Mouse (Mus musculus): ENCODE results near the gene Psmd6. TPM values are rescaled to one million over a fixed set of nuclear protein-coding genes. Genes with fewer than 3 reads are reported as not detected.

The Psmd6 gene
- total RNA-seq (2021), result 100 to 1,000 TPM; 153 to 159 TPM
- long read RNA-seq, experiment 1, transcript Psmd6-201 (8 exons, 1,387 nt), result major isoform, 109 of 126 reads
- long read RNA-seq, experiment 1, partial matches to known transcripts, result 13 of 126 reads
- long read RNA-seq, experiment 1, other reads (novel, unspliced or antisense), result 3 of 126 reads
- long read RNA-seq, experiment 2, transcript Psmd6-201 (8 exons, 1,387 nt), result major isoform, 160 of 187 reads
- long read RNA-seq, experiment 2, partial matches to known transcripts, result 16 of 187 reads
- long read RNA-seq, experiment 2, other reads (novel, unspliced or antisense), result 11 of 187 reads

DNA sequence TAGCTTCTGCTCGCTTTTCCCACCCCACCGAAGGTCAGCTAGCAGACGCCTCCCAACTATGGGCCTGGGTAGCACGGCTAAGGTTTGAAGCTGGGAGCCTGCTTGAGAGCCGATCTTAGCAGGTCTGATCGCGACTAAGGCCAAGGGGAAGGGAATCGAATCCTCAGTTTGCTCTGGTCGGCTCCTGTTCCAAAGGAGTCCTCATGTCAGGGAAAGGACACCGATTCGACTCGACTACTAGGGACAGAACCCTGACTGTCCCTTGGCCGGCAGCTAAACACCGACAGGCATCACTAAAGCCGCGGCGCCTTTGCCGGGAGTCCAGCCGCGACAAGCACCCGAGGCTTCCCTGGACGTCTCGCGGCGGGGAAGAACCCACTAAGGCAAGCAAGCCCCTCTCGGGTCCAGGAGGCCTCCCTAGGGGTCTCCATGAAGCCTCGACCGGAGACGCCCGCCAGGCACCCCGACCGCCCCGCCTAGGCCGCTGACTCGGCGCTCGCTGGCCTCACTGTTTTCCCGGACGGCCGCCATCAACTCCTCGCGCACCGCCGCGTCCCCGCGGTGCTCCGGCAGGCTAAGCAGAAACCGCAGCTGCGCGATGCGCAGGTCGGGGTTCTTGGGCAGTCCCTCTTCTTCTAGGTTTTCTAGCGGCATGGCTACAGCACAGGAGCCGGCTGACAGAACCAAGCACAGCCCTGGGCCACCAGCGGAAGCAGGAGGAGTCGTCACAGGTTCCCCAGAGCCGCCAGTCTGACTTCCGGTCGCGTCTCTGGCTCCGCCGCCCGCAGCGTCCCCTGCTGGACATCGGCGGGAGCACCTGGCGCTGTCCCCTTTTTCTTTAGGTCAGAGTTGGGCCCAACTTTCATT, at the start of gene Psmd6:
TSS of gene Psmd6 (minus strand) at position 755 of the 867 bp plus-strand sequence.
- DNase-seq (ENCODE audit: low spot score in 2 of 2), result peak; percentile 85 to 90

- DNase-seq (ENCODE audit: low spot score in 2 of 2), result no peak
Observed at GRCm38 (mm10) chr14:14110710-14111109, 10.1 kb downstream of the Psmd6 start.

GRCm38 (mm10) chr14:14104930-14105318, 15.9 kb downstream of the Psmd6 start:
- DNase-seq (ENCODE audit: low spot score in 2 of 2), result no peak

DNA sequence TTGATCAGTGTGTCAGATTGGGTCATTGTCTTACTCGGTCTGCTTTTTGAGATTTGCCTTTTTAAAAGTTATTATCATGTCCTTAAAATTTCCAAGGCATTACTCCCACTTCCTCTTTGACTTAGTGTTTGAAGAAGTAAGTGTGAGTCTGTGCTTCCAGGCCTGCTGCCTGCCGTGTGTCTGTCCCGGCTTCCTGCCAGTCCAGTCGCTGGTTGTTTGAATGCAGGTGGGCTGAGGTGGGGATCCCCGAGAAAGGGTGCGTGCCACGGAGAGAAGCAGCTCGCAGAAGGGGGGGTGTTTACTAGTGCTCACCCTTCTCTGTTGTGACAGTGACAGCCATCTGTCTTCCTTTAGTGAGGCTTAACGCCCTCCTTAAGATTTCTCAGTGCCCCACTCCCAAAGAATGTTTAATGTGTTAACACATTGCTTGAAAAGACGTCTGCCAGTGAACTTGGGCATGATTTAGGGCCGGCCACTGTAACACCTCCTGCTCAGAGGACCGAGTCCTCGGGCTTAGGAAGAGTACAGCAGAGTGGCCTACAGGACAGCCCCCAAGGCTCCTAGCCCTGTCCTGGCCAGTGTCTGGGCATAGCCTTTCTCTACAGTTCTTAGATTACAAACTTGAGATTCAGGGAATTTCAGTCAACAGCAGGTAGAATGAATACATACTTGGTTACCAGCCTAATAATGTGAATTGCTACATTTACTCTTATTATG, 16.4 kb downstream of the Psmd6 start:
- no peak for DNase-seq (ENCODE audit: low spot score in 2 of 2)

DNA sequence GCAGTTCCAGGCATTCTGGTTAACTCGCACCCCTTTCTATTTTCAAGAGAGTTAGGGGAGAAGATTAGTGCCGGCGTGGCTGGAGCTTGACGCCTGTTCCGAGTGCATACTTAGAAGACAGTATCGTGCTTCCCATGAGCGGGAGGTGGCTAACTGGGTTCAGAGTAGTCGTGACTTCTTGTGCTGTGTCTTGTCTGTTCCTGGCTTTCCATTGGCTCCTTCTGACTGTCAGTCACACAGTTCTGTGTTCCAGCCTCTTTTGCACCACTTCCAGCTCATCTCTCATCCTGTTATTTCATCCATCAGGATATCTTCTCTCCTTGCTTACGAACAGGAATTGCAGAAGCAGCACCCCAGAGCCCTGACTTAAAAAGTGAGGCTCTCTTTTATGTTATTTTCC, 19.5 kb downstream of the Psmd6 start:
- no peak for DNase-seq (ENCODE audit: low spot score in 2 of 2)

- DNase-seq (ENCODE audit: low spot score in 2 of 2), result no peak
Observed at GRCm38 (mm10) chr14:14100773-14101280, 20.0 kb downstream of the Psmd6 start.

DNA sequence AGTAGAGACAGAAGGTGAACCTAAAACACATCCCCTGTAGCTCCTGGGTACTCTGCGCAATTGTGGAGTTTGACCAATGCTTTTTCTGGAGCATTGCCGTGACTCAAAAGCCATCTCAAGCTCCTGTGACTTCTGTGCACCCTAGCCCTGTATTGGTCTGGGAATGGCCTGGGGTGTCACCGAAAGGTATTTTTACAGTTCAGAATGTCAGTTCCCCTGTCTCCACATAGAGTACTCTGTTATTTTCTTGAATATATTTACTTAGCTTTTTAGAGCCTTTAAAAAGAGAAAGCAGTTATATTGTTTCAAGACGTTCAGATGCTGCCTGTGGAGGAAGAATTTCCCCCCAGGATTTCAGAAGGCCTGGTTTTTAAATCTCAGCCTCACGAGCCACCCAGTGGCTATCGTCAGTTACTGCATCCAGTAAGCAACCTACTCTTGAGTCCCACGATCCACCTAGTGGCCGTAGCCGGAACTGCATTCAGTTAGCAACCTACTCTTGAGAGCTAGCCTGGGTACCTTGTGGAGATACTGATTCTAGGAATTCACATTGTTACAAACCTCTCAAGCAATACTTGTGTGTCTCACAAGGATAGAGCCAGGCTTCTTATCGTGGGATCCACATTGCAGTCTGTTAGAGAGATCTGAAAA, 22.3 kb downstream of the Psmd6 start:
- peak; percentile 68 to 80 for DNase-seq (ENCODE audit: low spot score in 2 of 2)

DNA sequence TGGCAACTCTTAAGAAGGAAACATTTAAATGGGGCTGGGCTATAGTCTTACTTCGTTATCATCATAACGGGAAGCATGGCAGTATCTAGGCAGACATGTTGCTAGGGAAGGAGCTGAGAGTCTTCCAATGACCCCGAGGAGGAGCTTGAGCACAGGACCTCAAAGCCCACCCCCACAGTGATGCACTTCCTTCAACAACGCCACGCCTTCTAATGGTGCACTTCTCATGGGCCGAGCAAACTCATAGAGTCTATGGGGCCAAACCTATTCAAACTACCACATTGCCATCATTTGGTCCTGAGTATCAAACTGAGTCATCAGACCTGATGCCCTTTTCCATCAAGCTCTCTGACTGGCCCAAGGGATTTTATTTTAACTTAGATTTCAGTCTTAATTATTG, 30.2 kb downstream of the Psmd6 start:
- DNase-seq (ENCODE audit: low spot score in 2 of 2), result no peak

- DNase-seq (ENCODE audit: low spot score in 2 of 2), result no peak
Observed at GRCm38 (mm10) chr14:14088016-14088791, 32.6 kb downstream of the Psmd6 start.

- no peak for DNase-seq (ENCODE audit: low spot score in 2 of 2)
Observed at GRCm38 (mm10) chr14:14087348-14087747, 33.4 kb downstream of the Psmd6 start.

- no peak for DNase-seq (ENCODE audit: low spot score in 2 of 2)
Observed at GRCm38 (mm10) chr14:14086711-14087263, 34.0 kb downstream of the Psmd6 start.

- no peak for DNase-seq (ENCODE audit: low spot score in 2 of 2)
Observed at GRCm38 (mm10) chr14:14083811-14084210, 37.0 kb downstream of the Psmd6 start.

DNA sequence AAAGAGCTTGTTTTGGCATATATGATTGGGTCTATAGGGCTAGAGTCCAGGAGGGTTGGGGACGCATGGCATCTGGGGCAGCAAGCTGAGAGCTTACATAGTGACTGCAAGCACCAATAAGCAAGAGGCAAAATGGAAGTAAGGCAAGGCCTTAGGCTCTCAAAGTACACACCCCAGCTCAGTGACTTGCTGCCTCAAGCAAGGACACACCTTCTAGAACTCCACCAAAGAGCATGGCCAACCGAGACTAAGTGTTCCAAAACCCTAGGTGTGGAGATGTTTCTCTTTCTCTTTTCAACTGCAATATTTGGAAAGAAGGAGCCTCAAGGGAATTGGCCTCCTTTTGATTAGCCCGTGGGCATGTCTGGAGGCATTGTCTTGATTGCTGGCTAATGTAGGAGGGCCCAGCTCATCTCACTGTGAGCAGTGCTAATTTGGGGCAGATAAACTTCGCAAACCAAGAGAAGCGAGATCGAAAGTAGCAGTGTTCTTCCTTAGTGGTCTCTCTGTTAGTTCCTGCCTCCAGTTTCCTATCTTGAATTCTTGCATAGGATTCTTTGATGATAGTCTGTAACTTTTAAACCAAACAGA, 40.1 kb downstream of the Psmd6 start:
- no peak for DNase-seq (ENCODE audit: low spot score in 2 of 2)

GRCm38 (mm10) chr14:14071456-14071855, 49.3 kb downstream of the Psmd6 start:
- DNase-seq (ENCODE audit: low spot score in 2 of 2), result no peak

DNA sequence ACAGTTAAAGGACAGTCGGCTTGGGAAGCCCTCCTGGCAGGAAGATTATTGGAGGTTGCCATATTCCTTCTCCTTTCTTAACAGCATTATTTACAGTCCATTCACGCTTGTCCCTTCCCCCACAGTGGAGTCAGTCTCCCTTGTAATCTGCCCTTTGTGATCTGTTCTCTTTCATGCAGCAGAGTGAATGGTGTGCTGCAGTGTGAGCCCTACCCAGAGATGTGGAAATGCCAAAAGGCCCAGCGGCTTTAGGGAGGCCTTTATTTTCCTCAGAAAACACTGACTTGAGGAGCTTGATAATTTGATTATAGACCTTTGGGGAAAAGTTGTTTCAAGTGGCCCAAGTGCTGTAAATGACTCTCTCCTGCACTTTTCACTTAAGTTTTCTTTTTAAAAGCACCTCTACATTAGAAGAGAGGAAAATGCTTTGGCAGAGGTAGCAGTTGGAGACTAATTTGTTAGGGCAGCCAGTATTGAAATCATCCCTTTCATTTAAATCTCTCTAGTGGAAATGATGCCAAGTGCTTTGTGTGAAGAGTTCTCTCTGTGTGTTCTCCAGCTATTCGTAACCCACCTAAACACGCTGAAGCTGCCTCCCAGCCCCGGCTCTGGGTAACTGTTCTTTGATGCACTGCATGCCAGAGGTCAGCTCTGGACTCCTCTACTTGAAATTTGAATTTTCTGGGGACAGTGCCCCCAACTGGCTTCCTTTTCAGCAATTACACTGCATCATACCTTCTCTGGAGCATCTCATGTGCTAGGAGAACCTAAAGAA, 50.1 kb downstream of the Psmd6 start:
- DNase-seq (ENCODE audit: low spot score in 2 of 2), result no peak

DNA sequence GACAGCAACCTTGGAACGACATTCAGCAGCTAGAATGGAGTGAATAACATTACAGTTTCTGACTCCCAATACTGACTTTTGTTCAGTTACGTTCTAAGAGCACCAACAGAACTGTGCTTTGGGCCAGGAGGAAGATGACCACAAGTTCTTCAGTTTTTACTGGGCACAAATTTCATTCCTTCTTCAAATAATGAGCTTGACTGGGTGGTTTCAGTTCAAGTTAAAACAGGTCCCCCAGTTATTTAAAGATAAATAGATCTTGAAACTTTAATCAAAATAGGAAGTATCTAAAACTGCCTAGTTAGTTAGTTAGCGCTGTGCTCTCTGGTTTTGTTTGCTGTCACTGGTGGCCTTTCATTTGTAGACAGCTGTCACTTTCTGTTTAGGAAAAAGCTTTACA, 52.2 kb downstream of the Psmd6 start:
- no peak for DNase-seq (ENCODE audit: low spot score in 2 of 2)

GRCm38 (mm10) chr14:14067648-14068472, 52.9 kb downstream of the Psmd6 start:
- peak in 1 of 2 experiments; percentile 11 for DNase-seq (ENCODE audit: low spot score in 2 of 2)

DNA sequence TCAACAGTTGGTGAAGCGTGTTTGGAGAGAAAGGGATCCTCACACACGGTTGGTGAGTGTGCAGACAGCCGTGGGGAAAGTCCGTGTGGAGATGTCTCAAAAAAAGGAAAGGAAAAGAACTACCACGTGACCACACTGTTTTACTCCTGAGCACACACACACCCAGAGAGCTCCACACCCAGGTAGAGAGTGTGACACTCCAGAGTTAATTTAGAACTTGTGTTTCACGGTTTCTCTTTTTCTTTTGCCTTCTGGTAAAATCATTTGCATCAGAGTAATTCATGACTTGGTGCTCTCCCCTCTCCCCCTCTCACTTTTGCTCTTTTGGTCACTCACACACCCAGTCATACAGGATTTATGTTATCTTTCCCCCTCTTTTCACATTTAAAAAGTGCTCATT, 54.5 kb downstream of the Psmd6 start:
- DNase-seq (ENCODE audit: low spot score in 2 of 2), result no peak
